Mouse (Mus musculus) cerebellum, adult 11-12 months (tissue): ENCODE data around the gene Slc17a9.

Source experiments
- DNase-seq: peaks from one replicate; pipeline ENCODE4 v3.0.0; 2022

The Slc17a9 gene

GRCm38 (mm10) chr2:180724585-180725413, at the start of gene Slc17a9:
Gene Slc17a9 (plus strand): TSS chr2:180725263.
- no peak for DNase-seq

- no peak for DNase-seq
These were observed 48.4 kb upstream of the Slc17a9 start for GRCm38 (mm10) chr2:180676706-180677105.

GRCm38 (mm10) chr2:180678609-180679140, 46.4 kb upstream of the Slc17a9 start:
- peak; percentile 34 for DNase-seq

GRCm38 (mm10) chr2:180681225-180681624, 43.8 kb upstream of the Slc17a9 start:
- DNase-seq, result no peak

GRCm38 (mm10) chr2:180683524-180683923, 41.5 kb upstream of the Slc17a9 start:
- DNase-seq, result no peak

GRCm38 (mm10) chr2:180684031-180684430, 41.0 kb upstream of the Slc17a9 start:
- DNase-seq, result no peak

GRCm38 (mm10) chr2:180689841-180690240, 35.2 kb upstream of the Slc17a9 start:
- DNase-seq, result no peak

GRCm38 (mm10) chr2:180692630-180693029, 32.4 kb upstream of the Slc17a9 start:
- DNase-seq, result no peak

- DNase-seq, result no peak
These were observed 29.9 kb upstream of the Slc17a9 start for GRCm38 (mm10) chr2:180695176-180695575.

GRCm38 (mm10) chr2:180700457-180700856, 24.6 kb upstream of the Slc17a9 start:
- DNase-seq, result no peak

GRCm38 (mm10) chr2:180701053-180701766, 23.9 kb upstream of the Slc17a9 start:
- no peak for DNase-seq

- DNase-seq, result peak; percentile 92
These were observed 23.1 kb upstream of the Slc17a9 start for GRCm38 (mm10) chr2:180701767-180702621.

GRCm38 (mm10) chr2:180702701-180703149, 22.3 kb upstream of the Slc17a9 start:
- no peak for DNase-seq

- no peak for DNase-seq
These were observed 21.9 kb upstream of the Slc17a9 start for GRCm38 (mm10) chr2:180703175-180703574.

GRCm38 (mm10) chr2:180703645-180704359, 21.3 kb upstream of the Slc17a9 start:
- no peak for DNase-seq

GRCm38 (mm10) chr2:180704591-180704990, 20.5 kb upstream of the Slc17a9 start:
- DNase-seq, result no peak

- no peak for DNase-seq
These were observed 20.0 kb upstream of the Slc17a9 start for GRCm38 (mm10) chr2:180705066-180705465.

- DNase-seq, result no peak
These were observed 19.1 kb upstream of the Slc17a9 start for GRCm38 (mm10) chr2:180705975-180706374.

GRCm38 (mm10) chr2:180709023-180709922, 15.8 kb upstream of the Slc17a9 start:
- no peak for DNase-seq

- DNase-seq, result peak; percentile 95
These were observed 15.2 kb upstream of the Slc17a9 start, which contains the start of the genes Dido1 and Gid8 for GRCm38 (mm10) chr2:180709923-180710272. Gene Dido1 (minus strand): TSS chr2:180709999. Gene Gid8 (plus strand): TSS chr2:180710117.
